In genomic region chr14:55096573-55097087, GRCm38 (mm10) we compare ENCODE assay signal across 12 mouse cellular contexts. TPM values are rescaled to one million over a fixed set of nuclear protein-coding genes. Genes with fewer than 3 reads are reported as not detected.
DNase-seq lines count a peak whose midpoint lies in the region; ATAC-seq and TF ChIP-seq lines count a peak whose summit lies in the region.
"Had no signal": no experiment of that assay in that cellular context is flagged by ENCODE, and none has a peak within 500 bp of the region (broad histone marks: within the 10 kb centered on the region; RNA-seq: fewer than 3 reads in every experiment).

No protein-coding gene starts in this region.

- no peaks in the 10 kb centered on the region for H3K27me3 ChIP-seq in kidney, embryonic 15.5 days
- no peaks in the 10 kb centered on the region for H3K27me3 ChIP-seq in hindbrain, embryonic 12.5 days
- H3K27me3 ChIP-seq in midbrain, embryonic 16.5 days (ENCODE audit: control insufficient read depth, insufficient read depth, low read depth, low read length) = no peaks in the 10 kb centered on the region

- peak overlapping the region; percentile 22 for H3K4me2 ChIP-seq in kidney, embryonic 15.5 days
- H3K4me2 ChIP-seq in hindbrain, embryonic 12.5 days (replicated peaks) = peak overlapping the region; percentile 38
- H3K4me2 ChIP-seq in midbrain, embryonic 16.5 days (ENCODE audit: low read length) = peak overlapping the region; percentile 30

- no peak for DNase-seq in kidney, postnatal 25 days
- no peak for DNase-seq in layer of hippocampus, postnatal 36 days
- no peak for DNase-seq in embryo, embryonic 10 days (ENCODE audit: low spot score)
- DNase-seq in cerebellum, postnatal 36 days = no peak
- DNase-seq: adrenal gland, postnatal 36 days; heart, adult 18-20 months; thymus, adult 2 months had no signal

- no peak for ATAC-seq in kidney, embryonic 15.5 days (replicated peaks; ENCODE audit: low FRiP score)
- no peak for ATAC-seq in hindbrain, embryonic 12.5 days (ENCODE audit: low FRiP score)
- no peak for ATAC-seq in midbrain, embryonic 16.5 days

- H3K36me3 ChIP-seq in kidney, embryonic 15.5 days = peaks cover 23% of the 10 kb centered on the region; the same call in 1 of the 2 replicates
- H3K36me3 ChIP-seq in hindbrain, embryonic 12.5 days = no peaks in the 10 kb centered on the region
- H3K36me3 ChIP-seq in midbrain, embryonic 16.5 days (ENCODE audit: control insufficient read depth, insufficient read depth, low read length) = peaks cover 3% of the 10 kb centered on the region; the same call in 1 of the 2 replicates

- peak overlapping the region; percentile 74; the same call in 1 of the 2 replicates for H3K27ac ChIP-seq in kidney, embryonic 15.5 days
- H3K27ac ChIP-seq in bone marrow macrophage, adult 2 months (ENCODE audit: insufficient read depth, low read depth, low read length) = no peak overlapping the region
- peak overlapping the region; percentile 74 for H3K27ac ChIP-seq in hindbrain, embryonic 12.5 days
- no peak overlapping the region for H3K27ac ChIP-seq in midbrain, embryonic 16.5 days (ENCODE audit: low read length)
- H3K27ac ChIP-seq: macrophage had no signal

- H3K4me1 ChIP-seq in kidney, embryonic 15.5 days = peaks cover 41% of the 10 kb centered on the region
- H3K4me1 ChIP-seq in bone marrow macrophage, adult 2 months (ENCODE audit: control insufficient read depth, insufficient read depth, low read length) = peaks cover 25% of the 10 kb centered on the region
- peaks cover 31% of the 10 kb centered on the region for H3K4me1 ChIP-seq in hindbrain, embryonic 12.5 days
- H3K4me1 ChIP-seq in midbrain, embryonic 16.5 days (ENCODE audit: control insufficient read depth, insufficient read depth, low read length) = peaks cover 27% of the 10 kb centered on the region

- H3K4me3 ChIP-seq in kidney, embryonic 15.5 days (replicated peaks) = no peak overlapping the region
- H3K4me3 ChIP-seq in bone marrow macrophage, adult 2 months (ENCODE audit: insufficient read depth, low read length) = peak overlapping the region; percentile 0; the same call in 1 of the 2 replicates
- H3K4me3 ChIP-seq in hindbrain, embryonic 12.5 days = no peak overlapping the region
- H3K4me3 ChIP-seq in midbrain, embryonic 16.5 days (ENCODE audit: low read depth, low read length) = no peak overlapping the region

- WGBS in kidney, embryonic 15.5 days = 57% methylated on average over 9 of the region's 9 CpGs
- WGBS in hindbrain, embryonic 12.5 days = 52% methylated on average over 9 of the region's 9 CpGs
- 46% methylated on average over 9 of the region's 9 CpGs for WGBS in midbrain, embryonic 16.5 days

- no peak for TF ChIP-seq CTCF in bone marrow macrophage, adult 2 months (IDR thresholded peaks at IDR 0.05; ENCODE audit: low read depth, low read length)

- H3K9ac ChIP-seq in kidney, embryonic 15.5 days = no peak overlapping the region; the same call in 1 of the 2 replicates
- H3K9ac ChIP-seq in hindbrain, embryonic 12.5 days = peak overlapping the region; percentile 51
- peak overlapping the region; percentile 32; the same call in 1 of the 2 replicates for H3K9ac ChIP-seq in midbrain, embryonic 16.5 days (ENCODE audit: low read depth, low read length)

- H3K9me3 ChIP-seq in kidney, embryonic 15.5 days (replicated peaks) = no peaks in the 10 kb centered on the region
- H3K9me3 ChIP-seq in hindbrain, embryonic 12.5 days (replicated peaks) = no peaks in the 10 kb centered on the region
- H3K9me3 ChIP-seq in midbrain, embryonic 16.5 days (replicated peaks; ENCODE audit: control insufficient read depth, low read length, poor library complexity, severe bottlenecking) = no peaks in the 10 kb centered on the region

- TF ChIP-seq POLR2A in bone marrow macrophage, adult 2 months (IDR thresholded peaks at IDR 0.05; ENCODE audit: borderline replicate concordance, low read depth, low read length) = no peak

RNA-seq across cellular contexts. Expression of gene Thtpa, which starts 2.0 kb away (rescaled TPM):
- 21.0 and 21.5 TPM in 2 replicates for polyA plus RNA-seq in kidney, embryonic 15.5 days (2015; fragmentation: Nextera tagmentation; extraction: Ambion mirVana)
- polyA plus RNA-seq in bone marrow macrophage, adult 2 months (2012; ENCODE audit: insufficient read depth, insufficient read length, missing spikeins) = 10.6 and 12.3 TPM in 2 replicates
- 27.3 and 27.7 TPM in 2 replicates for polyA plus RNA-seq in hindbrain, embryonic 12.5 days (2016; fragmentation: Nextera tagmentation; extraction: Ambion mirVana)
- 37.0 and 38.6 TPM in 2 replicates for polyA plus RNA-seq in midbrain, embryonic 16.5 days (2015; fragmentation: Nextera tagmentation; extraction: Ambion mirVana)
- 10 to 100 TPM; 18.2 to 19.6 TPM for total RNA-seq in layer of hippocampus, postnatal 36 days (2021)

RNA-seq across cellular contexts. Expression of gene Zfhx2, which starts 4.5 kb away (rescaled TPM):
- 6.0 and 6.5 TPM in 2 replicates for polyA plus RNA-seq in kidney, embryonic 15.5 days (2015; fragmentation: Nextera tagmentation; extraction: Ambion mirVana)
- polyA plus RNA-seq in bone marrow macrophage, adult 2 months (2012; ENCODE audit: insufficient read depth, insufficient read length, missing spikeins) = 7.1 and 7.6 TPM in 2 replicates
- 30.9 and 33.1 TPM in 2 replicates for polyA plus RNA-seq in hindbrain, embryonic 12.5 days (2016; fragmentation: Nextera tagmentation; extraction: Ambion mirVana)
- 25.9 and 34.6 TPM in 2 replicates for polyA plus RNA-seq in midbrain, embryonic 16.5 days (2015; fragmentation: Nextera tagmentation; extraction: Ambion mirVana)
- 10 to 100 TPM; 52.0 to 64.3 TPM for total RNA-seq in layer of hippocampus, postnatal 36 days (2021)

RNA-seq across cellular contexts. Expression of gene Ap1g2, which starts 9.8 kb away (rescaled TPM):
- polyA plus RNA-seq in kidney, embryonic 15.5 days (2015; fragmentation: Nextera tagmentation; extraction: Ambion mirVana) = 15.9 and 18.9 TPM in 2 replicates
- polyA plus RNA-seq in bone marrow macrophage, adult 2 months (2012; ENCODE audit: insufficient read depth, insufficient read length, missing spikeins) = 43.0 and 51.9 TPM in 2 replicates
- polyA plus RNA-seq in hindbrain, embryonic 12.5 days (2016; fragmentation: Nextera tagmentation; extraction: Ambion mirVana) = 9.4 and 10.1 TPM in 2 replicates
- polyA plus RNA-seq in midbrain, embryonic 16.5 days (2015; fragmentation: Nextera tagmentation; extraction: Ambion mirVana) = 9.0 and 9.2 TPM in 2 replicates
- total RNA-seq in layer of hippocampus, postnatal 36 days (2021) = 10 to 100 TPM; 17.4 to 19.2 TPM

RNA-seq across cellular contexts. Expression of gene Jph4, which starts 20.1 kb away (rescaled TPM):
- polyA plus RNA-seq in kidney, embryonic 15.5 days (2015; fragmentation: Nextera tagmentation; extraction: Ambion mirVana) = 0.59 and 1.2 TPM in 2 replicates
- not detected in 2 replicates for polyA plus RNA-seq in bone marrow macrophage, adult 2 months (2012; ENCODE audit: insufficient read depth, insufficient read length, missing spikeins)
- polyA plus RNA-seq in hindbrain, embryonic 12.5 days (2016; fragmentation: Nextera tagmentation; extraction: Ambion mirVana) = 10.5 and 11.5 TPM in 2 replicates
- polyA plus RNA-seq in midbrain, embryonic 16.5 days (2015; fragmentation: Nextera tagmentation; extraction: Ambion mirVana) = 37.3 and 40.3 TPM in 2 replicates
- 100 to 1,000 TPM; 447 to 471 TPM for total RNA-seq in layer of hippocampus, postnatal 36 days (2021)
- polyA plus RNA-seq: macrophage had no signal

Comparison
In these comparisons a context has a peak if more than half of its experiments do, and no peak if none do; other contexts are left out.
1. H3K27ac ChIP-seq: peak in kidney, embryonic 15.5 days (single experiment) and hindbrain, embryonic 12.5 days (single experiment); none in bone marrow macrophage, adult 2 months (single experiment) and midbrain, embryonic 16.5 days (single experiment).
2. Peak in every context shown above with its lines, with median percentiles within 50 percentile points of each other: H3K4me2 ChIP-seq.